Mouse (Mus musculus): ENCODE results near the gene Bhlha9. TPM values are rescaled to one million over a fixed set of nuclear protein-coding genes. Genes with fewer than 3 reads are reported as not detected.

Gene Bhlha9
- polyA plus RNA-seq, 1 experiment, result 3.0 TPM

DNA sequence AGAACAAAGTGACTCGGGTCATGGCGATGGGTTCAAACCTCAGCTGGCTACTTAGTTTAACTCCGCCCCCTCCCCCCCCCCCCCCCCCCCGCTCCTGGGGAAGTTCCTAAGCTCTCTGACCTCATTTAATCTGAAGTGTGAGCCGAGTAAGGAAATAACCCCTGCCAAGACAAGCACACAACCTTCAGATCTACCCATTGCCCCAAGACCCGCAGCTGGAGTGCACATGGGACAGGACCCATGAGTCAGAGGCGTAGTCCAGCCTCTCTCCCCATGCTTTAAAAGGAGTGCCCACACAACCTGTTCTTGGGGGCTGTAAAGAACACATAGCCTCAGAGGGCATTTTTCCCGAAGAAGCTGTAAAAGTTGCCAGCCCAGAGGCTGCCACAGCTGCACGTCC, 27.4 kb downstream of the Bhlha9 start:
- DNase-seq, result no peak
- TF ChIP-seq POLR2A (IDR thresholded peaks at IDR 0.05; ENCODE audit: borderline replicate concordance, insufficient read depth, low read length) (no peak), CTCF (IDR thresholded peaks at IDR 0.05; ENCODE audit: borderline replicate concordance, insufficient read depth, low read depth, low read length) (no peak)
- Histone ChIP-seq H3K4me3 (replicated peaks; ENCODE audit: insufficient read depth, low read depth, low read length) (no peak overlapping the region), H3K27me3 (ENCODE audit: control insufficient read depth, insufficient read depth, low read length) (no peaks in the 10 kb centered on the region), H3K4me1 (ENCODE audit: control insufficient read depth, insufficient read depth, low read length) (no peaks in the 10 kb centered on the region), H3K27ac (ENCODE audit: insufficient read depth, low read length) (no peak overlapping the region)
- 44% methylated on average over 8 of the region's 9 CpGs for WGBS

GRCm38 (mm10) chr11:76707656-76708055, 35.4 kb downstream of the Bhlha9 start:
- H3K4me3 ChIP-seq (replicated peaks; ENCODE audit: insufficient read depth, low read depth, low read length), result no peak overlapping the region
- no peaks in the 10 kb centered on the region for H3K27me3 ChIP-seq (ENCODE audit: control insufficient read depth, insufficient read depth, low read length)
- no peak for DNase-seq
- H3K4me1 ChIP-seq (ENCODE audit: control insufficient read depth, insufficient read depth, low read length), result no peaks in the 10 kb centered on the region
- WGBS, result 74% methylated on average over 3 of the region's 3 CpGs
- no peak overlapping the region for H3K27ac ChIP-seq (ENCODE audit: insufficient read depth, low read length)
- TF ChIP-seq CTCF (IDR thresholded peaks at IDR 0.05; ENCODE audit: borderline replicate concordance, insufficient read depth, low read depth, low read length), result no peak
- no peak for TF ChIP-seq POLR2A (IDR thresholded peaks at IDR 0.05; ENCODE audit: borderline replicate concordance, insufficient read depth, low read length)

DNA sequence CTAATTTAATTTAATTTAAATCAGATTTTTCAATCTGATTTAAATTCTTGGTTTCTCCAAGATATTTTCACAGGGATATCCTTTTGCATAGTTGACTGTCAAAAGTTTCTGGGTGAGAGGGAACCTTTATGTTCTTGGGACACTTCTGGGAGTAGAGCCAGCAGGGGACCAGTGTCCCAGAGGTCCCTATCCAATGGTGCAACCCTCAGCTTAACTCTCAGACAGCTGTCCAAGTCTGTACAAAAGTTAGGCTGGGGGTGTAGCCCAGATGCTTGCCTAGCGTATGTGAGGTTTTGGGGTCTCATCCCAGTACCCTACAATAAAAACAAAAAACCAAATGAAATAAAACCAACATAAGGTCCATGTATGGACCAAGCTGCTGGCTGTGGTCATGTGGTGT, 35.8 kb downstream of the Bhlha9 start:
- no peaks in the 10 kb centered on the region for H3K27me3 ChIP-seq (ENCODE audit: control insufficient read depth, insufficient read depth, low read length)
- WGBS, result 72% methylated on average over 1 of the region's 1 CpGs
- H3K4me3 ChIP-seq (replicated peaks; ENCODE audit: insufficient read depth, low read depth, low read length), result no peak overlapping the region
- DNase-seq, result no peak
- H3K4me1 ChIP-seq (ENCODE audit: control insufficient read depth, insufficient read depth, low read length), result no peaks in the 10 kb centered on the region
- no peak overlapping the region for H3K27ac ChIP-seq (ENCODE audit: insufficient read depth, low read length)
- TF ChIP-seq POLR2A (IDR thresholded peaks at IDR 0.05; ENCODE audit: borderline replicate concordance, insufficient read depth, low read length), result no peak
- TF ChIP-seq CTCF (IDR thresholded peaks at IDR 0.05; ENCODE audit: borderline replicate concordance, insufficient read depth, low read depth, low read length), result no peak

GRCm38 (mm10) chr11:76708881-76709280, 36.6 kb downstream of the Bhlha9 start:
- no peaks in the 10 kb centered on the region for H3K27me3 ChIP-seq (ENCODE audit: control insufficient read depth, insufficient read depth, low read length)
- WGBS, result 82% methylated on average over 1 of the region's 1 CpGs
- DNase-seq, result no peak
- H3K4me1 ChIP-seq (ENCODE audit: control insufficient read depth, insufficient read depth, low read length), result no peaks in the 10 kb centered on the region
- no peak overlapping the region for H3K27ac ChIP-seq (ENCODE audit: insufficient read depth, low read length)
- H3K4me3 ChIP-seq (replicated peaks; ENCODE audit: insufficient read depth, low read depth, low read length), result no peak overlapping the region
- no peak for TF ChIP-seq CTCF (IDR thresholded peaks at IDR 0.05; ENCODE audit: borderline replicate concordance, insufficient read depth, low read depth, low read length)

DNA sequence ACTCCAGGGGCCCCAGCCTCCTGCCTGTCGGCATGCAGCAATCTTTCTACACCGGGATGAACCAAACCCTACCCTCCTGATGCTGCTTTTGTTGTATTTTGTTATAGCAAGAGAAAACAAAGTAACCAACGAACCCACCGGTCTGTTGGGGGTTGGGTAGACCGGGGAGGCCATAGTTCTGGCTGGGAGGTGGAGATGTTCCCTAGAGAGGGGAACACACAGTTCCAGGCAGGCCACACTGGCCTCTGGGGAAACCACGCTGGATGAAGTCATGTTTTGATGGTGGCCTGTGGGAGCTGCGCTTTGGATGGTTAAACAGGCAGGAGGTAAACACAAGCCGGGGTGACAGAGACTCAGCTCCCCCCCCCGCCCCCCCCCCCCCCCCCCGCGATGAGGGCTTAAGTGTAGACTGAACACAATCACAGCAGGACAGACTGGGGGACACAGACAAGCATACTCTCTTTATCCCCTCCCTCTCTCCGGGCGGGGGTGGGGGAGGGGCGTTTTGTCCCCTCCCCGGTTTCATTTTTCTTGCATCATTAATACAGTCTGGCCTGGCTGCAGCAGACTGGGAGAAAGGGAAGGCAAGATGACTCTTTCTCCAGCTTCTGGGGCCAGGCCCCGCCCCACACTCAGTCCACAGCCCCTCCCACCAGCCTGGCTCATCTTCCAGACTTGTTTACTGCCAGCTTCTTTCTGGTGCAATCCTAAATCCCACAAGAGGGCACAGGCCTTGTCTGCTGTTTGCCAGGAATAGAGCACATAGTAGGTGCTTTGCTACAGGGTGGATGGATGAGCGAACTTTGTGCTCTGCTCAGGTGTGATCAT, 37.6 kb downstream of the Bhlha9 start:
- TF ChIP-seq POLR2A (IDR thresholded peaks at IDR 0.05; ENCODE audit: borderline replicate concordance, insufficient read depth, low read length), result no peak
- no peak for TF ChIP-seq CTCF (IDR thresholded peaks at IDR 0.05; ENCODE audit: borderline replicate concordance, insufficient read depth, low read depth, low read length)
- 13% methylated on average over 16 of the region's 17 CpGs for WGBS
- no peaks in the 10 kb centered on the region for H3K4me1 ChIP-seq (ENCODE audit: control insufficient read depth, insufficient read depth, low read length)
- H3K27ac ChIP-seq (ENCODE audit: insufficient read depth, low read length), result no peak overlapping the region
- no peaks in the 10 kb centered on the region for H3K27me3 ChIP-seq (ENCODE audit: control insufficient read depth, insufficient read depth, low read length)
- DNase-seq, result no peak
- H3K4me3 ChIP-seq (replicated peaks; ENCODE audit: insufficient read depth, low read depth, low read length), result no peak overlapping the region

DNA sequence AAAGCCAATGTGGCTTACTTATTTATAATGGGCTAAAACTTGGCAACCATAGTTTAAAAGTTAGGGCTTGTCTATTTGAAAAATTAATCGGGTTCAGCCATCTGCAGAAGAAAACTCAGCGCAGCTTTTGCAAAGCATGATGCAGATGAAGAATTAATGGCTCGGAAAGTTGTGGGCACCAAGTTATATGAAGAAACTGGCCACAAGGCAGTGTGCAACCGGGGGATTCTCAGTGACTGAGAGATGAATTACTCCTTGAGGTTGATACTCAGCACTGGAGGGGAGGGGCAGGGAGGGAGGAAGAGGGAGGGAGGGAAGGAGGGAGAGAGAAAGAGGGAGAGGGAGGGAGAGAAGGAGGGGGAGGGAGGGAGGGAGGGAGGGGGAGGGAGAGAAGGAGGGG, 44.7 kb downstream of the Bhlha9 start:
- TF ChIP-seq POLR2A (IDR thresholded peaks at IDR 0.05; ENCODE audit: borderline replicate concordance, insufficient read depth, low read length) (no peak), CTCF (IDR thresholded peaks at IDR 0.05; ENCODE audit: borderline replicate concordance, insufficient read depth, low read depth, low read length) (no peak)
- Histone ChIP-seq H3K4me3 (replicated peaks; ENCODE audit: insufficient read depth, low read depth, low read length) (no peak overlapping the region), H3K27ac (ENCODE audit: insufficient read depth, low read length) (no peak overlapping the region), H3K4me1 (ENCODE audit: control insufficient read depth, insufficient read depth, low read length) (no peaks in the 10 kb centered on the region), H3K27me3 (ENCODE audit: control insufficient read depth, insufficient read depth, low read length) (no peaks in the 10 kb centered on the region)
- DNase-seq, result no peak
- WGBS, result 59% methylated on average over 4 of the region's 4 CpGs

Other genes starting within 250 kb of the Bhlha9 start
- 168 and 170 TPM in 2 replicates for gene Abr, start 50.2 kb upstream of the Bhlha9 start, polyA plus RNA-seq (2012; rRNA removed)
- 0.21 and 0.38 TPM in 2 replicates for gene Trarg1, start 7.3 kb downstream of the Bhlha9 start, polyA plus RNA-seq (2012; rRNA removed)
- 31.9 and 34.3 TPM in 2 replicates for gene Gosr1, start 91.1 kb downstream of the Bhlha9 start, polyA plus RNA-seq (2012; rRNA removed)
- gene Cpd, start 174.5 kb downstream of the Bhlha9 start, polyA plus RNA-seq (2012; rRNA removed), result 28.5 and 31.8 TPM in 2 replicates
- 0.33 TPM in 1 of 2 replicates, not detected in the other for gene Tmigd1, start 229.7 kb downstream of the Bhlha9 start, polyA plus RNA-seq (2012; rRNA removed)